Mouse (Mus musculus) spleen, adult 18-20 months (tissue): ENCODE results near the gene G6pc3.

ENCODE experiments used
- DNase-seq, 2 experiments: peaks; one replicate each; pipeline ENCODE4 v3.0.0; 2022; ENCODE audit warnings: mixed read lengths in 2 of 2

Gene G6pc3

GRCm38 (mm10) chr11:102219247-102219993 is 30.0 kb downstream of the G6pc3 start:
- DNase-seq = no peak

GRCm38 (mm10) chr11:102219994-102220346 is 30.6 kb downstream of the G6pc3 start:
- DNase-seq = no peak

DNA sequence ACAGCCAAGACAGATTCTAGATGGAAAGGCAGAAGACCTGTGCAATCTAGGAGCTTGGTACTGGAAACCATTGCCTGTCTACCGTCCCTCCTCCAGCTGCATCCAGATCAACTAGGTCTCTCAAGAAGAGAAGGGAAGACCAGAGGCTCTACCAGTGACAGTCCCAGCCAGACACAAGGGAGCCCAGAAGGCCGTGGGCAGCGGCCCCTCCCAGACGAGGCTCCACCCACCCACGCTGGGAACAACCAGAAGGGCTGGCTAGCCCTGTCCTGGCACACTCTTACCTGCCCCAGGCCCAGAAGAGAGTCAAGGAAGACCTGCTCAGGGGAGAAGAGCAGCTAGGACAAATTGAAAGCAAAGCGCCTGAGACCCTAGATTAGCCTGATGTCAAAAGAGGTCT is 31.0 kb downstream of the G6pc3 start:
- DNase-seq = no peak

GRCm38 (mm10) chr11:102221243-102221953 is 32.0 kb downstream of the G6pc3 start:
- no peak for DNase-seq

DNA sequence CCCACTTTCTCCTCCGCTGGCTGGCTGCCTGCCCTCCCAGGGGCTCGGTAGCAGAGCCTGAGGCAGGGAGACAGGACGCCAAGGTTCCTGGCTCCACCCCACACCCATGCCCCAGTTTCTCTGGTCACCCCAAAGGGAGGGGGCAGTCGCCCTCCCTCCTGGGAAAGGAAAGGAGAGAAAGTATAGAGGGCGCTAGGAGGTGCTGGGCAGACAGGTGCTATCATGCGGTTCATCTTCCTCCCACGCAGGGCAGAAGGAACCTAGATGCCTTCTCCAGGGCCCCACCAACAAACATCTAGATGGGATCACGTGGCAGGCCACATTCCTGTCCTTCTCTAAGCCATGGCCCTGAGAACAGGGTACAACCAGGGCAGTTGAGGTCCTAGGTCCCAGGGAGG is 32.5 kb downstream of the G6pc3 start:
- no peak for DNase-seq

DNA sequence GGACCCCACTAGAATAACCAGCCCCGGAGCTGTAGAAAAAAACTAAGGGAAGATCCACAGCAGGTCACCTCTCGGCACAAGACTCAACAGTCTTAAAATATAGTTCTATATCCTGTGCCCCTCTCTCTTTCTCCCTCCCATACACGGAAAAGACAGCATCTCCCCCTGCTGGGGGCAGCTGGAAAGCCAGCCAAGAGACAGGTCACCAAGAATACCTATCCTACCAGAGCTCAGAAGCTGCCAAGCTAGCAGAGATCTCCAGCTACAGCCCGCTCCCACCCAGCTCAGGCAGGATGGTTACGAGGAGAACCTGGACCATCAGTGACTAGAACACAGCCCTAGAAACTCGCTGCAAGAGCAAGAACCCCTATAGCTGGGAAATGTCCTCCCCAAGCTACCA is 33.7 kb downstream of the G6pc3 start:
- DNase-seq = peak; percentile 53 to 72

- no peak for DNase-seq
Observed at GRCm38 (mm10) chr11:102224686-102225085, 35.3 kb downstream of the G6pc3 start.

- DNase-seq = no peak
Observed at GRCm38 (mm10) chr11:102225221-102225620, 35.8 kb downstream of the G6pc3 start.

- DNase-seq = no peak
Observed at GRCm38 (mm10) chr11:102226067-102226978, 36.9 kb downstream of the G6pc3 start.

DNA sequence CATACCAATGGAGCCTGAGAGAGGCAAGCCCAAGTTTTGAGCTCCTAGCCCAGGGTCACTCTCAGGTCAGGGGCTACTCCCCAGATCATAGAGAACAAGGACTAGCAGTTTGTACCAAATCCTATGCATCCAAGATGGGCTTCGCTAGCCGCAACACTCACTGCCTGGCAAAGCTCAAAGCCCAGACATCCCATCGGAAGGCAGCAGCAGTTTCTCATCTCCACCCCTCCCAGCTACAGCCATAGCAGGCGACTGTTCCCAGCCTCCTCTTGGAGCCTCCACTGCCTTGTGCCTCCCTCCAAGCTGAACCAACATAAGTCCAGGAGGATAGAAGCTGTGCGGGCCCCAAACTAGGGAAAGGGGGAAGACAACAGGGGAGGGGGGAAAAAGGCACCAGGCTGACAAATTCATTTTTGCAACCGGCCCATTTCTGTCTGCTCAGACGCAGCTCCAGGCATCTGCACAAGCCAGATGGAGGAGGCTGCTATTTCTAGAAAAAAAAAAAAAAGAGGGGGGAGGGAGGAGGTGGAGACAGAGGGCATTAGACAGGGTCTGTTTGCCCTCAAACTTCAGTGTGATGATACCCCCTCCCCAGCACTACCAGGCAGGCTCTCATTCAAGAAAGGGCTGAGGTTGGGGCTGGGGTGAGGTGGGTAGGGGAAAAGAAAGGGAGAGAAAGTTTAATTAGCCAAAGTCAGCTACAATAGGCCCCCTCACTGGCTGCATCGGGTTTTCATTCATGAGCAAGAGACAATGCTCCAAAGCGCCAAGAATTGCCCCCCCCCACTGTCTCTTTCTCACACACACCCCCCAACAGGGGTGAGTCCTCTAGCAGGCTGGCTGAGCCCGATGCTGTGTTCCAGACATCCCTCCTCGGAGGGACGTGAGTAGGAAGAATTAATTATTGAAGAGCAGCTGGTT is 38.1 kb downstream of the G6pc3 start:
- DNase-seq = no peak

- no peak for DNase-seq
Observed at GRCm38 (mm10) chr11:102228191-102228545, 38.7 kb downstream of the G6pc3 start.

DNA sequence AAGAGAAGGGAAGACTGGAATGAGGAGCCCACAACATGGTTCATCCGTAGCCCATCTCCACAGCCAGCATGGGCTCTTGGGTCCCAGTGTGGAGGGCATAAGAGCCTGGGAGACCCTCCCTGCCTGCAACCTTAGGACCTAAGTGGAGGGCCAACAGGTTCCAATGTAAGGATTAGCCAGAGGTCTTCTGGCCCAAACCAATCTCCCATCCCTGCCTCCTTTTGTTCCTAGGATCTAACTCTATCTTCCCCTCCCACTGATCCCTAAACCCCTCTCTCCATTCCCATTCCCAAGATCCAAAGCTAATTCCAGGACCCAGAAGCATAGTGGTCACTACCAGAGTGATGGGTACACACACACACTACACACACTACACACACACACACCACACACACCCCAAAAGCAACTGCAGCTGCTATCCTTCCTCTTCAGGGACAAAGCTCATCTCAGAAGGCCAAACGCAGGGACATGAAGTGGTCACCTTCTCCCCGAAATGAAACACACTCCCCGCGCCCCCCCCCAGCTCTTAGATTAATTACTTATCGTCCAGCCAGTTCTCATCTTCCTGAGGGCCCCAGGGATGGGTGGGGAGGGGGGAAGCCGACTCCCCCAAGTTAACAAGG is 39.3 kb downstream of the G6pc3 start:
- DNase-seq = no peak

DNA sequence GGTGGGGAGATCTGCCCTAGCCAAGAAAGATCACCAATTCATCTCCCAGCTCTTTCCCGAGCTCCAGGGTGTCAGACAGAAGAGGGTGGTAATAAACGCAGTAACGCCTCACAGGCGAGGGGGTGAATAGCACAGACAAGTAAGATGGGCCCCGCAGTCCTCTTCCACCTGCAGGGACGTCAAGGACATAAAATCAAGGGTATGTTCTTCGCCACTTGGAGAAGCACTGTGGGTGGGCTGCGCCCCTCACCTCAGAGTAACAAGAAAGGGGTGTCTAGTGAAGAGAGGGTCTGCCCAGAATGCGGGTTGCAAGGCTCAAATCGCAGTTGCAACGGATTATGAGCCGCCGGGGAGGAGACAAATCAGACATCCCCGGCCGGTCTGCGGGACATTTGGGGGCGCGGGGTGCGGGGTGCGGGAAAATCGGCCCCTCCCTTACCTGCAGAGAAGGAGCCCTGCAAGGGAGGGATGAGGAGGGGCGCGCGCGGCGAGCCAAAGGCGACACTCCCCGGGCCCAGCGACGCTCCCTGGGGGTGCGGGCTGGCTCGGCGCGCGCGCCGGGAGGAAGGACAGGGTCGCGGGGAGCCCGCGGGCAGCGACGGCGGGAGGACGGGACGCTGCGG is 40.0 kb downstream of the G6pc3 start:
- no peak for DNase-seq

- peak; percentile 97 for DNase-seq
Observed at GRCm38 (mm10) chr11:102230006-102230741, 40.8 kb downstream of the G6pc3 start, which contains the start of gene Hdac5. Gene Hdac5 (minus strand): TSS chr11:102230166.

GRCm38 (mm10) chr11:102236022-102236421 is 46.6 kb downstream of the G6pc3 start:
- DNase-seq = no peak

- no peak for DNase-seq
Observed at GRCm38 (mm10) chr11:102240636-102241035, 51.2 kb downstream of the G6pc3 start.

- no peak for DNase-seq
Observed at GRCm38 (mm10) chr11:102241246-102241645, 51.8 kb downstream of the G6pc3 start.

- no peak for DNase-seq
Observed at GRCm38 (mm10) chr11:102241874-102242273, 52.5 kb downstream of the G6pc3 start.
